ENCODE assay signal across 9 mouse cellular contexts in the genomic region with DNA sequence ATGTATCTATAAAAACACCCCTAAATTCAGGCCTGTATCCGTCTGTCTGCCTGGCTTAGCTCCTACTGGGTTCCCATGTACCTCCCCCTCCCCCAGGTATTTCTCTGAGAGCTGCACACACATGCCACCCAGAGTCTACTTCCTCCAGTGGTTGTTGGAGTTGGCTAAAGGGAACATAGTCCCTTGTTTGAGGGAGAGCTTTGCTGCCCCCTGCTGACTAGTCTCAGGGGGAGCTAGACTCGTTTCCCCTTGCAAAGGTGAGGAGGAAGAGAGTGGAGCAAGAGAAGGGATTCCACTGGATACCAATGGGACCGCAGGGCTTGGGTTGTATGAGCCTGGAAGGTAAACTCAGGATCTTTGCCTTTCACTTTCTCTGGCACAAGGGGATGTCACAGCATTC. TPM values are rescaled to one million over a fixed set of nuclear protein-coding genes. Genes with fewer than 3 reads are reported as not detected.
A peak's percentile ranks its signal among the peaks of the same experiment; 100 is the strongest.
DNase-seq lines count a peak whose midpoint lies in the region; ATAC-seq and TF ChIP-seq lines count a peak whose summit lies in the region.
"Had no signal": no experiment of that assay in that cellular context is flagged by ENCODE, and none has a peak within 500 bp of the region (broad histone marks: within the 10 kb centered on the region; RNA-seq: fewer than 3 reads in every experiment).

No protein-coding gene starts in this region.

- no peaks in the 10 kb centered on the region for H3K9me3 ChIP-seq in forebrain, embryonic 11.5 days (ENCODE audit: control insufficient read depth, low read length)
- H3K9me3 ChIP-seq in hindbrain, embryonic 14.5 days (ENCODE audit: control insufficient read depth, low read length) = no peaks in the 10 kb centered on the region
- H3K9me3 ChIP-seq: limb, embryonic 12.5 days had no signal

- H3K27ac ChIP-seq in forebrain, embryonic 11.5 days (ENCODE audit: low read depth, low read length) = no peak overlapping the region
- H3K27ac ChIP-seq in hindbrain, embryonic 14.5 days = no peak overlapping the region
- H3K27ac ChIP-seq: limb, embryonic 12.5 days had no signal

- WGBS in forebrain, embryonic 11.5 days = 20% methylated on average over 3 of the region's 3 CpGs
- WGBS in hindbrain, embryonic 14.5 days = 21% methylated on average over 3 of the region's 3 CpGs

- H3K4me2 ChIP-seq in forebrain, embryonic 11.5 days (ENCODE audit: low read depth, low read length, severe bottlenecking) = no peak overlapping the region
- no peak overlapping the region for H3K4me2 ChIP-seq in hindbrain, embryonic 14.5 days (replicated peaks)
- H3K4me2 ChIP-seq: limb, embryonic 12.5 days had no signal

- peak; percentile 4 for DNase-seq in Patski (ENCODE audit: low read depth, low spot score)
- peak; percentile 58 for DNase-seq in brain, embryonic 18.5 days (ENCODE audit: low read depth, low spot score)
- peak; percentile 73 for DNase-seq in forebrain, embryonic 11.5 days (ENCODE audit: low spot score)
- peak; percentile 84 for DNase-seq in hindbrain, embryonic 14.5 days (ENCODE audit: low spot score)
- DNase-seq in layer of hippocampus, postnatal 36 days = peak; percentile 77
- peak; percentile 23 for DNase-seq in skeletal muscle tissue, adult 2 months (ENCODE audit: low read depth, low spot score)

- H3K27me3 ChIP-seq in Patski = peaks cover 31% of the 10 kb centered on the region
- no peaks in the 10 kb centered on the region for H3K27me3 ChIP-seq in forebrain, embryonic 11.5 days (ENCODE audit: control insufficient read depth, insufficient read depth, low read length)
- H3K27me3 ChIP-seq in hindbrain, embryonic 14.5 days (ENCODE audit: control insufficient read depth, insufficient read depth, low read length) = no peaks in the 10 kb centered on the region

- CTCF ChIA-PET in Patski (lab: Charles Lee) = interaction anchor here (0.7 to 4.0 kb wide), 3 partner anchors 13 to 162 kb away, joined by 3 to 18 read pairs (median 6); no protein-coding TSS in a partner anchor

- H3K36me3 ChIP-seq in forebrain, embryonic 11.5 days (ENCODE audit: control insufficient read depth, insufficient read depth, low read length) = no peaks in the 10 kb centered on the region
- H3K36me3 ChIP-seq in hindbrain, embryonic 14.5 days (replicated peaks; ENCODE audit: control insufficient read depth, insufficient read depth) = no peaks in the 10 kb centered on the region
- H3K36me3 ChIP-seq: limb, embryonic 12.5 days had no signal

- POLR2A ChIA-PET in Patski (lab: Charles Lee) = no interaction called here

- no peaks in the 10 kb centered on the region for H3K4me1 ChIP-seq in forebrain, embryonic 11.5 days (replicated peaks; ENCODE audit: control insufficient read depth, insufficient read depth, low read length)
- no peaks in the 10 kb centered on the region for H3K4me1 ChIP-seq in hindbrain, embryonic 14.5 days (replicated peaks; ENCODE audit: control insufficient read depth, insufficient read depth, low read length)
- H3K4me1 ChIP-seq: limb, embryonic 12.5 days had no signal

- in situ Hi-C loops in Patski (cut with MboI; ENCODE audit: low pct_unique_long_range_greater_than_20kb) = loop anchor here (5.0 to 25.0 kb wide), 2 partner anchors 296 to 661 kb away; no protein-coding TSS in a partner anchor

- H3K9ac ChIP-seq in forebrain, embryonic 11.5 days (ENCODE audit: low read length) = no peak overlapping the region
- no peak overlapping the region for H3K9ac ChIP-seq in hindbrain, embryonic 14.5 days
- H3K9ac ChIP-seq: limb, embryonic 12.5 days had no signal

- H3K4me3 ChIP-seq in forebrain, embryonic 11.5 days (ENCODE audit: low read depth, low read length) = no peak overlapping the region
- no peak overlapping the region for H3K4me3 ChIP-seq in hindbrain, embryonic 14.5 days (replicated peaks; ENCODE audit: low read length)
- H3K4me3 ChIP-seq: limb, embryonic 12.5 days had no signal

- no peak for ATAC-seq in Patski
- ATAC-seq in forebrain, embryonic 11.5 days (replicated peaks; ENCODE audit: low FRiP score) = no peak
- peak; percentile 46; the same call in 1 of the 2 replicates for ATAC-seq in hindbrain, embryonic 14.5 days (ENCODE audit: low FRiP score)
- 0 out of 2 replicates have a peak, but pooled peaks have one; percentile 52 for ATAC-seq in megakaryocyte-erythroid progenitor cell, adult 5-6 weeks (replicated peaks; ENCODE audit: low FRiP score, low TSS enrichment, poor library complexity, severe bottlenecking)
- ATAC-seq in megakaryocyte, adult 5-6 weeks (ENCODE audit: poor library complexity, severe bottlenecking) = no peak

- TF ChIP-seq CTCF in Patski (IDR thresholded peaks at IDR 0.05) = peak; percentile 85

RNA-seq across cellular contexts. Expression of gene Hmx1, which starts 40.1 kb away (rescaled TPM):
- polyA plus RNA-seq in Patski (2021) = not detected
- 0.44 and 0.55 TPM in 2 replicates for polyA plus RNA-seq in forebrain, embryonic 11.5 days (2014; fragmentation: Nextera tagmentation; extraction: Ambion mirVana)
- polyA plus RNA-seq in hindbrain, embryonic 14.5 days (2014; fragmentation: Nextera tagmentation; extraction: Ambion mirVana) = 0.26 TPM in 1 of 2 replicates, not detected in the other
- total RNA-seq in layer of hippocampus, postnatal 36 days (2021) = not detected
- total RNA-seq in megakaryocyte-erythroid progenitor cell, adult 5-6 weeks (2014; fragmentation: Nextera tagmentation) = not detected in 2 replicates
- total RNA-seq in megakaryocyte-erythroid progenitor cell, adult 5-6 weeks (2017) = not detected in 2 replicates
- not detected in 2 replicates for total RNA-seq in megakaryocyte, adult 5-6 weeks (2015)
- total RNA-seq in megakaryocyte, adult 5-6 weeks (2017) = not detected in 2 replicates

Comparison
In these comparisons a context has a peak if more than half of its experiments do, and no peak if none do; other contexts are left out.
1. ATAC-seq: peak in hindbrain, embryonic 14.5 days (single experiment) and megakaryocyte-erythroid progenitor cell, adult 5-6 weeks (single experiment); none in Patski (single experiment), forebrain, embryonic 11.5 days (single experiment) and megakaryocyte, adult 5-6 weeks (single experiment).
2. DNase-seq: peak in every context shown above with its lines; median percentile 84 in hindbrain, embryonic 14.5 days; 77 in layer of hippocampus, postnatal 36 days; 73 in forebrain, embryonic 11.5 days; 58 in brain, embryonic 18.5 days; 23 in skeletal muscle tissue, adult 2 months; 4 in Patski.